Mouse (Mus musculus) inflammation-experienced regulatory T-cells, adult 6 months (primary cell): Measurements from ENCODE around the gene Zfp28. TPM values are rescaled to one million over a fixed set of nuclear protein-coding genes. Genes with fewer than 3 reads are reported as not detected.
A peak's percentile ranks its signal among the peaks of the same experiment; 100 is the strongest.
"Not testable (repeated sequence)": the region's sequence is repeated elsewhere in the genome, so short reads cannot be mapped to it uniquely, and the experiment has no call there.

Experiments
- ATAC-seq: one replicate; pipeline ENCODE4 v1.8.0; 2017
- polyA plus RNA-seq, 3 experiments: library from polyadenylated mRNA; unstranded; fragments of 100-300 nt; shearing (Covaris generic); gene quantifications; one replicate each; pipeline ENCODE4 v1.2.1; 2017

Zfp28 gene
- 1 to 10 TPM; 3.6 to 5.1 (median 3.8) TPM for polyA plus RNA-seq

DNA sequence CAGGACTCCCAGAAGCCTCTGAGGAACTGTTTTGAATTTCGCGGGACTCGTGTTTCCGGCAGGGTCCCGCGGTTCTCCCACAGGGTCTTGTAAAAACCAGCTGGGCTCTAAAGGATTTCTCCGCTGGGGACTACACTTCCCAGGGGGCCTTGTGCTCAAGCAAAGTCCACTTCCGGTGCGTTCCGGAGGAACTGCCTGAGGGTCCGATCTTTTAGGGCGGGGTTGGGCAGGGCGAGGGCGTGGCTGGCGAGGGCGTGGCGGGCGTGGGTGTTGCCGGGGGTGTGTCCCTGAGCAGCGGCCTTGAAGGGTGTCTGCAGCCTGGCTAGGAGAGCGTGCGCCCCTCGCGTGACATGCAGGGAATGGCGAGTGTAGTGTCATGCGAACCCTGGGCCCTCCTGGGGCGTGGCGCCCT, at the start of gene Zfp28:
Zfp28 (plus strand) TSS at position 252 of the 412 bp plus-strand sequence.
- peak; percentile 95 for ATAC-seq

- ATAC-seq: no peak
Observed at GRCm38 (mm10) chr7:6339865-6340264, 43.2 kb upstream of the Zfp28 start.

- peak; percentile 74 for ATAC-seq
Observed at GRCm38 (mm10) chr7:6343501-6344071, 39.5 kb upstream of the Zfp28 start, which contains the start of gene Gm3854. Gm3854 (plus strand) TSS chr7:6343759.

GRCm38 (mm10) chr7:6344124-6344523, 39.0 kb upstream of the Zfp28 start:
- no peak for ATAC-seq

DNA sequence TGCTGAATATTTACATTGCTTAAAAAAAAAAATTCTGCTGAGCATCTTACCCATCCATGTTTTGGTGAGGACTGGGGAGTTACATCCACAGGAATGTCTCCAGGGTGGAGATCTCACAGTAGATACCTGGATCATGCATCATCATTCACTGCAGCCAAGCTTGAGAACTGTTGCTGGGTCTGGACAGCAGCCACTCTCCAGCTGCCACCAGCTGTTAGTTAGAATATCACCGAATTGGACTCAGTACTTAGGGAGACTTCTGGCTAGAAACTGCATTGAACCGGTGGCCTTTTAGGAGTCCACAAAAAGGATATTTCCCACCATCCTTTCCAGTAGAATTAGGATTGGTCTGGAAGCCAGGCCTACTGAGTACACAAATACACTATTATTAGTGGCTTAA, 25.0 kb upstream of the Zfp28 start:
- ATAC-seq: no peak

GRCm38 (mm10) chr7:6358937-6359590, 24.0 kb upstream of the Zfp28 start:
- no peak for ATAC-seq

GRCm38 (mm10) chr7:6360477-6361060, 22.5 kb upstream of the Zfp28 start:
- ATAC-seq: no peak

GRCm38 (mm10) chr7:6361756-6362155, 21.3 kb upstream of the Zfp28 start:
- ATAC-seq: no peak

DNA sequence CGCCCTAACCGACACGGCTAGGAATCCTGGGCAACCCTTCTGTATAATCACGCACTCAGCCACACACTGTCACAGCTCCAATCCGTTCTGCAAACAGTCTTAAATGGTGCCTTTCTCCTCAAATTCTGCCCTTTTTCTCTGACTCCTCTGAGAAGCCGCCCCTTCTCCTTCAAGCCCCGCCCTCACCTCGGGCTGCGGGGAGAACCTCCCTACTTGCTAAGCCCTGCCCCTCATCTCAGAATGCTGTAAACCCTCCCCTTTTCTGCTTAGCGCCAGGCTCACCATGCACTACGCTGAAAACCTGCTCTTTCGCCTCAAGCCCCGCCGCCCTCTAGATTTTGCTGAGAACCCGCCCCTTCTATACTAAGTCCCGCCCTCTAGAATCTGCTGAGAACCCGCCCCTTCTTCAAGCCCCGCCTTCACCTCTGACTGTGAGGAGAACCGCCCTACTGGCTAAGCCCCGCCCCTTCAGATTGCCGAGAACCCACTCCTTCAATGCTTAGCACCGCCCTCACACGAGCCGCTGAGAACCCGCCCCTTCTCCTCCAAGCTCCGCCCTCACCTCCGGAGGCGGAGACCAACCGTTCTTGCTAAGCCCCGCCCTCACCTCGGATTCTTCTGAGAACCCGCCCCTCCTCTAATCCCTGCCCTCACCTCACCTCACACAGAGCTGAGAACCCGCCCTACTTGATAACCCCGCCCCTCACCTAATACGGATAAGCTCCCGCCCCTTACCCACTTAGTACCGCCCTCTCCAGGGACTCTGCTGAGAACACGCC, 20.6 kb upstream of the Zfp28 start:
- peak; percentile 77 for ATAC-seq

GRCm38 (mm10) chr7:6363047-6363488, 20.0 kb upstream of the Zfp28 start, which contains the start of gene Zfp78:
Zfp78 (plus strand) TSS chr7:6363280.
- peak; percentile 65 for ATAC-seq

DNA sequence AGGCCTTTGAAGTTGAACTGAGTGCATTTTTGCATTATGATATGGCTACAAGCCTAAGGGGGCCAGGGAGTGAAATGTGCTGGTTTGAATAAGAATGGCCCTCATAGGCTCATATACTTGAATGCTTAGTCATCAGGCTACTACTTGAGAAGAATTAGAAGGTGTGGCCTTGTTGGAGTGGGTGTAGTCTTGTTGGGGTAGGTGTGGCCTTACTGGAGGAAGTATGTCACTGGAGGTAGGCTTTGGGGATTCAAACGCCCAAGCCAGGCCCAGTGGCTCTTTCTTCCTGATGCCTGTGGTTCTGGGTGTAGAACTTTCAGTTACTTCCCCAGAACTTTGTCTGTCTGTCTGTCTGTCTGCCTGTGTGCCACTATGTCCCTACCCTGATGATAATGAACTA, 18.3 kb upstream of the Zfp28 start:
- ATAC-seq: no peak

GRCm38 (mm10) chr7:6367185-6367584, 15.9 kb upstream of the Zfp28 start:
- ATAC-seq: no peak

- not testable (repeated sequence) for ATAC-seq
Observed at GRCm38 (mm10) chr7:6368146-6368545, 14.9 kb upstream of the Zfp28 start.

GRCm38 (mm10) chr7:6369460-6369859, 13.6 kb upstream of the Zfp28 start:
- ATAC-seq: no peak

DNA sequence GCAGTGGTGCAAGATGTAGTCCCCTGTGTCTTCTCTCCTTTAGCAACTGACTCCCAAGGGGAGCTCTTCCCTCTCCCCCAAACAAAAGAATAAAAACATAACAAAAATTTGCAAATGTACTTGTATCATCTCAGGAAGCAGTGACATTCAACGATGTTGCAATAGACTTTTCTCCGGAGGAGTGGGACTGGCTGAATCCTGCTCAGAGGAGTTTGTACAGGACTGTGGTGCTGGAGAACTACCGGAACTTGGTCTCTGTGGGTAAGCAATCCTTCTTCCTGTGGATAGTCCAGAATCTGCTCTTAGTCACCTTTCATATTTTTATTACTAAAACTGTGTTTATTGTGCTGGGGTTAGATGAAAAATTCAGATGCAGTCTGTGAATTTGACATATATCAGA, 10.1 kb upstream of the Zfp28 start:
- ATAC-seq: no peak

DNA sequence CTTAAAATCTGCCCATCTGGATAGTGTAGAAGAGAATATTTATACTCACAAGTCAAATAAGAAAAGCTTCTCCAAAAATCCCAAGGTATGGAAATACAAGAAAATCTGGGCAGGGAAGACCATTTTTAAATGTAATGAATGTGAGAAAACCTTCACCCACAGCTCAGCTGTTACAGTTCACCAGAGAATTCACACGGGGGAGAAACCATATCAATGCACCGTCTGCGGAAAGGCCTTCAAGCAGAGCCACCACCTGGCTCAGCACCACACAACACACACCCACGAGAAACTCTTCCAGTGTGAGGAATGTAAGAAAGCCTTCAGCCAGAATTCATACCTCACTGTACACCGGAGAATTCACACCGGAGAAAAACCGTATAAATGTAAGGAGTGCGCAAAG, 4.7 kb upstream of the Zfp28 start:
- ATAC-seq: no peak

DNA sequence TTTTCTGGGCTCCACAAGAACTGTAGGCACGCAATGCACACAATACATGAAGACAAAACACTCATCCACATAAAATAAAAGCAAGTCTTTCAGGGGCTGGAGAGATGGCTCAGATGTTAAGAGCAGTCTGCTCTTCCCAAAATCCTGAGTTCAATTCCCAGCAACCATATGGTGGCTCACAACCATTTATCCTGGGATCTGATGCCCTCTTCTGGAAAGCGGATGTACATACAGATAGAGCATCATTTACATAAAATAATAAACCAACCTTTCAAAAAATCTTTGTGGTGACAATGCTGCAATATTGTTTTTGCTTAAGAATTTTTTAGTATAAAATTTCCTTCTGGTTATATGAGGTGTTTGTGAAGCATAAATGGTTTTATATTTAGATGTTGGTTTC, 1.7 kb upstream of the Zfp28 start:
- no peak for ATAC-seq

GRCm38 (mm10) chr7:6384011-6384410, 916 bp downstream of the Zfp28 start:
- no peak for ATAC-seq

GRCm38 (mm10) chr7:6386995-6387394, 3.9 kb downstream of the Zfp28 start:
- no peak for ATAC-seq

- no peak for ATAC-seq
Observed at GRCm38 (mm10) chr7:6388971-6389370, 5.9 kb downstream of the Zfp28 start.

DNA sequence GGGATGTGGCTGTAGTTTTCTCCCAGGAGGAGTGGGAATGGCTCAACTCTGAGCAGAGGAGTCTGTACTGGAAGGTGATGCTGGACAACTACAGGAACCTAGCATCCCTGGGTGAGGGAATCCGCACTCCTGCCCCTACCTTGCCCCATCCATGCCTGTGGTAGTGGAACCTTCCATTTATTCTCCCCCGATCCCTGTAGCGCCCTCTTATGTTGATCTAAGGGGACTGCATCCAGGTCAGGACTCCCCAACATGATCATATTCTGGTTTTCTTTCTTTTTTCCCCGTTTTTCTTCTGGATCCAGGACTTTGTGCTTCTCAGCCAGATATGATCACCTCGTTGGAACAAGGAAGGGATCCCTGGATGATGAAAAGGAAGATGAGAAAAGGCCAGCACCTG, 6.4 kb downstream of the Zfp28 start:
- ATAC-seq: no peak

- ATAC-seq: peak; percentile 97
Observed at GRCm38 (mm10) chr7:6397996-6398975, 15.2 kb downstream of the Zfp28 start, which contains the start of gene Smim17. Smim17 (plus strand) TSS chr7:6398715.
